Mouse (Mus musculus): Measurements from ENCODE around the gene Prss16.

- TF ChIP-seq CTCF (IDR thresholded peaks at IDR 0.05; ENCODE audit: low read depth): no peak
- TF ChIP-seq EP300 (optimal IDR thresholded peaks at IDR 0.05): no peak
These were observed 31.1 kb upstream of the Prss16 start for GRCm38 (mm10) chr13:22040464-22041141.

All from stomach, postnatal 0 days (tissue).